Mouse (Mus musculus) brain, embryonic 14.5 days (tissue): ENCODE measurements around the gene Dgkg. TPM values are rescaled to one million over a fixed set of nuclear protein-coding genes. Genes with fewer than 3 reads are reported as not detected.

ENCODE experiments used
- DNase-seq: peaks from one replicate; pipeline ENCODE4 v3.0.0-alpha.2; 2011; ENCODE audit warnings: low read depth
- CTCF ChIP-seq: fragments of 200-500 bp; IDR thresholded peaks from 2 replicates; pipeline ENCODE4 v1.5.1; 2012; ENCODE audit warnings: inconsistent platforms, mild to moderate bottlenecking, moderate library complexity, borderline replicate concordance; ENCODE audit not compliant: insufficient read depth, insufficient read length; ENCODE audit errors: extremely low read depth
- POLR2A ChIP-seq: fragments of 200-500 bp; IDR thresholded peaks from 2 replicates; pipeline ENCODE4 v1.6.1; 2012; ENCODE audit warnings: mild to moderate bottlenecking, inconsistent platforms, borderline replicate concordance; ENCODE audit not compliant: poor library complexity, insufficient read depth, insufficient read length, severe bottlenecking; ENCODE audit errors: extremely low read depth
- polyA plus RNA-seq: library from polyadenylated mRNA; depleted of rRNA; stranded (reverse); fragments of >200 nt; gene quantifications from 2 replicates; pipeline ENCODE4 v1.2.3, GENCODE M21; 2012

Dgkg gene
- polyA plus RNA-seq, 1 experiment: 0.36 TPM

- no peak for DNase-seq
- no peak for TF ChIP-seq POLR2A
Observed at GRCm38 (mm10) chr16:22664033-22664432, 7.0 kb upstream of the Dgkg start.

DNA sequence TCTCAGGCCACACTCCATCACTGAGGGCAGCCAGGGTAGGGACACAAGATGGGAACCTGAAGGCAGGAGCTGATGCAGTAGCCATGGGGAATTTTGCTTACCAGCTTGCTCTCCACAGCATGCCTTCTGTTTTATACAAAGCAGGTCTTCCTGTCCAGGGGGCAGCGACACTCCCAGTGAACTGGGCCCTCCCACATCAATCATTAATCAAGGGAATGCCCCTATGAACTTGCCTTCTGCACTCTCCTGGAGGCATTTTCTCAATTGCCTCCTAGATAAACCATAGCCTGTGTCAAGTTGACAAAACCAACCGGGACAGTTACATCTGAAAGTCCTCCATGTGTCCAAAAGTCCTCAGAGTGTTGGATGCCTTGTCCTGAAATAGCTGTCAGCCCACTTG lies 6.1 kb upstream of the Dgkg start:
- no peak for TF ChIP-seq POLR2A
- TF ChIP-seq CTCF: no peak
- DNase-seq: no peak

- TF ChIP-seq POLR2A (no peak), CTCF (no peak)
- DNase-seq: peak; percentile 6
Observed at GRCm38 (mm10) chr16:22661076-22661475, 4.1 kb upstream of the Dgkg start.

GRCm38 (mm10) chr16:22657874-22658789 lies 1.1 kb upstream of the Dgkg start:
- no peak for DNase-seq
- TF ChIP-seq CTCF (no peak), POLR2A (no peak)

DNA sequence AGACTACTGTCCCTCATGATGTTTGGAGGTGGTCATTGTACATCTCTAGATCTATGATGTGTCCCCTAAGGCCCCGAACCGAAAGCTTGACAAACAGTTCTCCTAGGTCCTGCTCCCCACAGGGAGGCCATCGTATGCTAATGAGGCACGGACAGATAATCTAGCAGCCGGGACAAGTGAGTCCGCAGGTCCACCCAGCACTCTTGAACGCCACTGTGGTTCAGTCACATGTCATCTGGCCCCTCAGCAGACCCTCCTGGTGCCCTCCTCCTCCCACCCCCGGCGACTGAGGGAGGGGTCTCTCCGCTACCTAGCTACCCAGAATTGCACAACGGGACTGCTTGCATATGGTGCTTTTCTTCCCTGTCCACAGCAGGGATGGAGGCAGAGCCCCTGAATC lies 1.2 kb downstream of the Dgkg start:
- no peak for TF ChIP-seq POLR2A
- no peak for DNase-seq

GRCm38 (mm10) chr16:22655223-22655622 lies 1.8 kb downstream of the Dgkg start:
- DNase-seq: peak; percentile 8
- TF ChIP-seq POLR2A (no peak), CTCF (no peak)

GRCm38 (mm10) chr16:22654477-22654835 lies 2.6 kb downstream of the Dgkg start:
- no peak for DNase-seq
- no peak for TF ChIP-seq POLR2A

GRCm38 (mm10) chr16:22653817-22654476 lies 3.1 kb downstream of the Dgkg start:
- no peak for TF ChIP-seq CTCF
- TF ChIP-seq POLR2A: no peak
- DNase-seq: no peak

DNA sequence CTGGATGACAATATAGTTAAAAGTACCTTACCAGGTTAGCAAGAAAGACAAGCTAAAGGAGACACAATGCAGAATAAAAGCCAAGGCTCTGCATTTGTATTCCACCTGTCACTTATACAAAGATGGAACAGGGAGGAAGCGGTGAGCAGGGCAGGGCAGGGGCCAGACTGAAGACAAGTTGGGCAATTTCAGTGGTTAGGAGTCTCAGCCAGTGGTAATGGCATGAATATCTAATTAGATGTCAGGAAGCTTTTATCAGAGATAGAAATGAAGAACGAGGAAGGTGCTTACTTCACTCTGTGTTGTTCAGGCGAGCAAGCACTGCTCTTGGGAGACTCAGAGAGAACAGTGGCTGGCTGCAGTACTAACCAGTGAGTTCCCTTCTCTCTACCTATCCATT lies 5.8 kb downstream of the Dgkg start:
- no peak for DNase-seq
- TF ChIP-seq CTCF: no peak
- no peak for TF ChIP-seq POLR2A

- no peak for DNase-seq
- TF ChIP-seq CTCF (no peak), POLR2A (no peak)
Observed at GRCm38 (mm10) chr16:22645256-22645655, 11.8 kb downstream of the Dgkg start.

DNA sequence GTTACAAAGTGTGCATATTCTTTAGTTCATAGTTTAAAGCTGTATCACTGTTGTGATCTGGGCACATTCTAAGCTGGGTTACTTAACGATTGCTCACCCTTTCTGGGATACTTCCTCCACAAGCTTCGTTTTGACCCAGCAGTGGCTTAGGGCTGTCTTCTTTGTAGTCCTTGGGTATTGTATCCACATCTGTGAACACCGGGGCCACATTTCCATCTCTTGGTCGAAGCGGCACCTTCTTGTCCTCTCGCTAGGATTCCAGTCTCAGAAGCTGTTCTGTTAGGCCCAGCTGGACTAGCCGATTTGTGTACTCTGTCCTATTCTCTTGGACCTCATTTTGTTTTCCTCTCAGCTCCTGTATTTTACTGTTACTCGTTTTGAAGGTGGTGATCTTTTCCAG lies 13.6 kb downstream of the Dgkg start:
- no peak for DNase-seq
- TF ChIP-seq CTCF (no peak), POLR2A (no peak)

DNA sequence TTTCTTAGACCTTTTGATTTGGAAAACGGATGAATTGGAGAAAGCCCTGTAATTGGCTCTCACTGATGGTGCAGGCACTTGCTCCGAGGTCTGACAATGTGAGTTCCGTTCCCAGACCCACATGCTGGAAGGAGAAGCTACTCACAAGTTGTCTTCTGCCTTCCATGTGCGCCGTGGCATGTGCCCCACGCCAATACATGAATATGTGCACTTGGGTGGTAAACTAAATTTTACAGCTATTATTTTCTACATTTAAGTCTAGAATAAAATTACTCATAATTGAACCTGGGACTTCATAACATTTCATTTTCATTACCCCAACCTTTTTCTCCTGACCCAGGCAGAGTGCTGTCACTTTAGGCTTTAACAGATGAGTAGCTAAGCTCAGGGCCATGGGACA lies 14.1 kb downstream of the Dgkg start:
- TF ChIP-seq POLR2A (no peak), CTCF (no peak)
- no peak for DNase-seq
